Comparison of ENCODE assay signal across 10 mouse cellular contexts in the genomic region with DNA sequence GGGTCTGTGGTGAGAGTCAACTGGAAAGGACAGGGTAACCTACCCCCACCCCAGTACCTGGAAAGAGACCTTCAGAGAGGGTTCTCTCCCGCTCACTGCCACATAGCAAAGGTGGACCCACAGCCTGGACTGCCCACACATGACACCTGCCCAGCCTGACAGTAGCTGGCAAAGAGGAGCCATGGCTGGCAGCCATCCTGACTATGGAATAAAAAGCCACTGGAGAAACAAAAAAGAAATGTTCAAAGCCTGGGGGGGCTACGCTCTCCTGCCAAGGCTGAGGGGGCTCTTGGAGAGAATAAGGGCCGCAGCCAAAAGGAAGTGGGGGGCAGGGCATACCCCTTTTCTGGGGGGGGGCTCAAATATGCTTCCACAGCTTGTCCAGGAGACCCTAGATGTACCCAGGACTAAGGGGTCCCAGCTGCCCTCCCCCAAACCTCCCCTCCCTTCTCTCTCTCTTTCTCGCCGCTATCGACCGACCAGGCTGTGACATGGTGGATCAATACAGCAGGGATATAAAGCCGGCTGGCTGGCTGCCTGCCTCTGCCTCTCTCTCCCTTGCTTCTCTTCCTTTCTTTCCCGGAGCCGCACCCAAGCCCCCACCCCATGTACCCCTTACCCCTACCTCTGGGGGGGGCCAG. TPM values are rescaled to one million over a fixed set of nuclear protein-coding genes. Genes with fewer than 3 reads are reported as not detected.
A peak's percentile ranks its signal among the peaks of the same experiment; 100 is the strongest.
DNase-seq lines count a peak whose midpoint lies in the region; ATAC-seq and TF ChIP-seq lines count a peak whose summit lies in the region.
"Had no signal": no experiment of that assay in that cellular context is flagged by ENCODE, and none has a peak within 500 bp of the region (broad histone marks: within the 10 kb centered on the region; RNA-seq: fewer than 3 reads in every experiment).

No protein-coding gene starts in this region.

- peaks cover 23% of the 10 kb centered on the region for H3K4me1 ChIP-seq in cerebellum, adult 2 months (ENCODE audit: control insufficient read depth, insufficient read depth, low read length)
- peaks cover 56% of the 10 kb centered on the region for H3K4me1 ChIP-seq in forebrain, embryonic 16.5 days (replicated peaks; ENCODE audit: control insufficient read depth, insufficient read depth, low read length)
- peaks cover 66% of the 10 kb centered on the region for H3K4me1 ChIP-seq in midbrain, embryonic 11.5 days (ENCODE audit: control insufficient read depth, insufficient read depth, low read length)

- WGBS in cerebellum, adult 2 months = 10% methylated on average over 10 of the region's 10 CpGs
- 9% methylated on average over 5 of the region's 10 CpGs for WGBS in forebrain, embryonic 16.5 days
- 26% methylated on average over 10 of the region's 10 CpGs for WGBS in midbrain, embryonic 11.5 days

- no peak overlapping the region for H3K4me3 ChIP-seq in cerebellum, adult 2 months (replicated peaks; ENCODE audit: insufficient read depth, low read depth, low read length)
- no peak overlapping the region; the same call in 1 of the 2 replicates for H3K4me3 ChIP-seq in forebrain, embryonic 16.5 days (replicated peaks; ENCODE audit: low read length)
- peak overlapping the region; percentile 30 for H3K4me3 ChIP-seq in midbrain, embryonic 11.5 days (ENCODE audit: low read depth, low read length)

- peak; percentile 23 for ATAC-seq in forebrain, embryonic 16.5 days
- ATAC-seq in midbrain, embryonic 11.5 days (ENCODE audit: low FRiP score) = no peak

- H3K27ac ChIP-seq in cerebellum, adult 2 months (ENCODE audit: insufficient read depth, low read length) = no peak overlapping the region
- peak overlapping the region; percentile 1; the same call in 1 of the 2 replicates for H3K27ac ChIP-seq in forebrain, embryonic 16.5 days (ENCODE audit: low read length)
- H3K27ac ChIP-seq in midbrain, embryonic 11.5 days (ENCODE audit: low read depth, low read length) = peak overlapping the region; percentile 96

- H3K9ac ChIP-seq in forebrain, embryonic 16.5 days (replicated peaks; ENCODE audit: low read depth, low read length) = peak overlapping the region; percentile 3
- H3K9ac ChIP-seq in midbrain, embryonic 11.5 days (ENCODE audit: low read length) = peak overlapping the region; percentile 65

- peak overlapping the region; percentile 3 for H3K4me2 ChIP-seq in forebrain, embryonic 16.5 days (ENCODE audit: low read length)
- peak overlapping the region; percentile 40 for H3K4me2 ChIP-seq in midbrain, embryonic 11.5 days

- no peaks in the 10 kb centered on the region for H3K9me3 ChIP-seq in forebrain, embryonic 16.5 days (ENCODE audit: control insufficient read depth, low read length)
- H3K9me3 ChIP-seq in midbrain, embryonic 11.5 days (ENCODE audit: control insufficient read depth, low read length) = no peaks in the 10 kb centered on the region

- no peaks in the 10 kb centered on the region for H3K27me3 ChIP-seq in cerebellum, adult 2 months (ENCODE audit: control insufficient read depth, insufficient read depth, low read length)
- no peaks in the 10 kb centered on the region for H3K27me3 ChIP-seq in forebrain, embryonic 16.5 days (replicated peaks; ENCODE audit: control insufficient read depth, insufficient read depth, low read length)
- 0 out of 2 replicates have a peak, but pooled peaks cover 2% of the 10 kb centered on the region for H3K27me3 ChIP-seq in midbrain, embryonic 11.5 days (ENCODE audit: control insufficient read depth, insufficient read depth, low read length)

- no peak for TF ChIP-seq CTCF in cerebellum, adult 2 months (IDR thresholded peaks at IDR 0.05; ENCODE audit: borderline replicate concordance, insufficient read depth, low read depth, low read length)

- peak; percentile 46 for DNase-seq in cerebellum, adult 11-12 months
- no peak for DNase-seq in cerebellum, adult 11 months
- peak; percentile 61 to 73 for DNase-seq in cerebellum, adult 2 months
- DNase-seq in midbrain, embryonic 11.5 days (ENCODE audit: low spot score, missing footprints) = peak; percentile 87
- DNase-seq in gastrocnemius, postnatal 25 days = no peak
- no peak for DNase-seq in heart, adult 11 months
- no peak for DNase-seq in yolk sac, embryonic 10.5 days (ENCODE audit: low spot score)
- DNase-seq: kidney, adult 8-10 months; lung, postnatal 4 days had no signal

- TF ChIP-seq POLR2A in cerebellum, adult 2 months (IDR thresholded peaks at IDR 0.05; ENCODE audit: borderline replicate concordance, insufficient read depth, low read length) = no peak

- H3K36me3 ChIP-seq in forebrain, embryonic 16.5 days (ENCODE audit: control insufficient read depth, insufficient read depth) = no peaks in the 10 kb centered on the region
- H3K36me3 ChIP-seq in midbrain, embryonic 11.5 days (ENCODE audit: control insufficient read depth, insufficient read depth, low read length) = no peaks in the 10 kb centered on the region

RNA-seq across cellular contexts. Expression of a gene that starts 27.5 kb away (rescaled TPM):
- 8.4 and 10.6 TPM in 2 replicates for polyA plus RNA-seq in cerebellum, adult 2 months (2012; rRNA removed)
- 10.6 and 17.0 TPM in 2 replicates for polyA plus RNA-seq in forebrain, embryonic 16.5 days (2015; fragmentation: Nextera tagmentation; extraction: Ambion mirVana)
- polyA plus RNA-seq in midbrain, embryonic 11.5 days (2014; fragmentation: Nextera tagmentation; extraction: Ambion mirVana) = 26.6 and 31.3 TPM in 2 replicates
- under 1 TPM; 0.08 to 0.21 TPM for total RNA-seq in gastrocnemius, postnatal 25 days (2021)

Comparison
In these comparisons a context has a peak if more than half of its experiments do, and no peak if none do; other contexts are left out.
1. DNase-seq: peak in cerebellum, adult 11-12 months (single experiment), cerebellum, adult 2 months (2 of 2) and midbrain, embryonic 11.5 days (single experiment); none in cerebellum, adult 11 months (single experiment), gastrocnemius, postnatal 25 days (single experiment), heart, adult 11 months (single experiment) and yolk sac, embryonic 10.5 days (single experiment).